In the genomic region with DNA sequence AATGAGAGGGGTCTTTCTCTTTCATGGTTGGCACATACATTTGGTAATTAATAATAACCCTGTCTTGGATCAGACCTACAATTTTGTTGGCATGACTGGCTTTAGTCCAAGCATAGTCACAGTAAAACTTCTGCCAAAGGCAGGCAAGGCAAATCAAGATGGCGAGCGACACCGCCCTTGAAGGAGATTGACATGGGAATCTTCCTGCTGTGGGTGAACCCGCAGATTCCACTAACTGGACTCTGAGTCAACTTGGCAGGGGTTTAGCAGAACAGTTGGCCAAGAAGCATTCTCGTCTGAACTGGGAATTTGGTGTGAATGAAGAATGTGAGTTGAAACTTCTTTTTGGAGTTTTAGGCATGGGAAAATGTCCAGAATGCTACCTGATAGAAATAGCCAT, we compare ENCODE assay signal across 34 mouse cellular contexts. TPM values are rescaled to one million over a fixed set of nuclear protein-coding genes. Genes with fewer than 3 reads are reported as not detected.
"Had no signal": no experiment of that assay in that cellular context is flagged by ENCODE, and none has a peak within 500 bp of the region (broad histone marks: within the 10 kb centered on the region; RNA-seq: fewer than 3 reads in every experiment).

No protein-coding gene starts in this region.

- H3K9ac ChIP-seq: heart, embryonic 12.5 days; hindbrain, embryonic 13.5 days; hindbrain, embryonic 15.5 days; intestine, embryonic 15.5 days; limb, embryonic 13.5 days; limb, embryonic 15.5 days; liver, embryonic 12.5 days; liver, embryonic 14.5 days had no signal

- H3K4me3 ChIP-seq: gastrocnemius, adult 2 months; heart, adult 2 months; heart, embryonic 12.5 days; hindbrain, embryonic 13.5 days; hindbrain, embryonic 15.5 days; intestine, embryonic 15.5 days; layer of hippocampus, adult 2 months; limb, embryonic 13.5 days; limb, embryonic 15.5 days; liver, embryonic 12.5 days had no signal

- DNase-seq: gastrocnemius, adult 2 months; gastrocnemius, postnatal 10 days; gastrocnemius, postnatal 25 days; heart, adult 2 months; heart, postnatal 10 days; heart, postnatal 4 days; kidney, adult 18-20 months; kidney, adult 8-10 months; kidney, postnatal 10 days; kidney, postnatal 25 days; kidney, postnatal 4 days; layer of hippocampus, postnatal 36 days; left cerebral cortex, postnatal 4 days had no signal

- H3K36me3 ChIP-seq: heart, embryonic 12.5 days; hindbrain, embryonic 15.5 days; intestine, embryonic 15.5 days; limb, embryonic 13.5 days; limb, embryonic 15.5 days; liver, embryonic 12.5 days had no signal

- H3K27me3 ChIP-seq: heart, embryonic 12.5 days; intestine, embryonic 15.5 days; limb, embryonic 13.5 days; limb, embryonic 15.5 days; liver, embryonic 12.5 days had no signal

- H3K4me1 ChIP-seq: heart, embryonic 12.5 days; hindbrain, embryonic 13.5 days; hindbrain, embryonic 15.5 days; intestine, embryonic 15.5 days; liver, embryonic 12.5 days had no signal

- ATAC-seq: inflammation-experienced regulatory T-cells, adult 6 months; intestine, embryonic 15.5 days; intestine, postnatal 0 days; liver, embryonic 12.5 days had no signal

- H3K27ac ChIP-seq: gastrocnemius, adult 2 months; heart, adult 2 months; hindbrain, embryonic 13.5 days; hindbrain, embryonic 15.5 days; intestine, embryonic 15.5 days; layer of hippocampus, adult 2 months; limb, embryonic 13.5 days; limb, embryonic 15.5 days; liver, embryonic 12.5 days; liver, embryonic 14.5 days had no signal

- H3K4me2 ChIP-seq: heart, embryonic 12.5 days; hindbrain, embryonic 13.5 days; hindbrain, embryonic 15.5 days; intestine, embryonic 15.5 days; limb, embryonic 13.5 days; limb, embryonic 15.5 days; liver, embryonic 12.5 days had no signal

- H3K9me3 ChIP-seq: heart, embryonic 12.5 days; hindbrain, embryonic 13.5 days; hindbrain, embryonic 15.5 days; intestine, embryonic 15.5 days; limb, embryonic 13.5 days; limb, embryonic 15.5 days; liver, embryonic 12.5 days had no signal

RNA-seq across cellular contexts. Expression of a gene that starts 52.1 kb away (rescaled TPM):
- total RNA-seq: gastrocnemius, adult 2 months; gastrocnemius, postnatal 10 days; gastrocnemius, postnatal 25 days; gastrocnemius, postnatal 4 days; granulocyte monocyte progenitor cell, adult 5-6 weeks; heart, adult 2 months; heart, postnatal 10 days; heart, postnatal 25 days; heart, postnatal 4 days; liver, adult 2 months had no signal
- polyA plus RNA-seq: heart, adult 2 months; heart, embryonic 14.5 days; hindbrain, embryonic 11.5 days; inflammation-experienced regulatory T-cells, adult 6 months; intestine, embryonic 15.5 days; intestine, postnatal 0 days; kidney, embryonic 14.5 days; kidney, embryonic 16.5 days; limb, embryonic 11.5 days; limb, embryonic 15.5 days; liver, adult 2 months; liver, embryonic 12.5 days; liver, embryonic 14.5 days; liver, embryonic 16.5 days had no signal
